Mouse (Mus musculus) hindbrain, embryonic 16.5 days (tissue): ENCODE measurements at regions not wholly inside any gene's neighbourhood (a gene's known extent, or its start where the extent isn't known, plus 50 kb on each side); places are given as distances from the start of the nearest gene placed in this dataset.

Experiments
- ATAC-seq: fragments of 200-750 bp; cut with Nextera tagmentation; 2 replicates; pipeline ENCODE4 v1.8.0; 2017; ENCODE audit warnings: moderate TSS enrichment, moderate library complexity
- H3K27ac ChIP-seq: fragments of 300-500 bp; sonication (generic); 2 replicates; pipeline ENCODE4 v1.5.1; 2014; ENCODE audit warnings: low read depth, mild to moderate bottlenecking, control low read depth, low read length, moderate library complexity
- H3K27me3 ChIP-seq: fragments of 300-500 bp; sonication (generic); replicated peaks from 2 replicates; pipeline ENCODE4 v1.6.1; 2014; ENCODE audit warnings: low read length; ENCODE audit not compliant: control insufficient read depth, insufficient read depth
- H3K36me3 ChIP-seq: fragments of 300-500 bp; sonication (generic); 2 replicates; pipeline ENCODE4 v1.6.1; 2014; ENCODE audit warnings: mild to moderate bottlenecking, low read length, moderate library complexity, mixed read lengths; ENCODE audit not compliant: control insufficient read depth, insufficient read depth
- H3K4me1 ChIP-seq: fragments of 300-500 bp; sonication (generic); 2 replicates; pipeline ENCODE4 v1.6.1; 2014; ENCODE audit warnings: low read depth, low read length; ENCODE audit not compliant: control insufficient read depth, insufficient read depth
- H3K4me2 ChIP-seq: fragments of 300-500 bp; sonication (generic); 2 replicates; pipeline ENCODE4 v1.6.1; 2014; ENCODE audit warnings: mild to moderate bottlenecking, low read length, control low read depth, moderate library complexity
- H3K4me3 ChIP-seq: fragments of 300-500 bp; sonication (generic); 2 replicates; pipeline ENCODE4 v1.5.1; 2014; ENCODE audit warnings: mild to moderate bottlenecking, low read length, control low read depth, moderate library complexity
- H3K9ac ChIP-seq: fragments of 300-500 bp; sonication (generic); 2 replicates; pipeline ENCODE4 v1.6.1; 2014; ENCODE audit warnings: low read depth, mild to moderate bottlenecking, control low read depth, low read length, moderate library complexity
- H3K9me3 ChIP-seq: fragments of 300-500 bp; sonication (generic); 2 replicates; pipeline ENCODE4 v1.6.1; 2014; ENCODE audit warnings: mild to moderate bottlenecking, low read length, moderate library complexity; ENCODE audit not compliant: control insufficient read depth
- WGBS: fragments of 180-500 bp; shearing (Covaris S2); extraction: QIAGEN DNeasy Blood & Tissue Kit; methylation state at CpG from one replicate; pipeline ENCODE4 v1.1.7; 2014; 5-methylcytosine and 5-hydroxymethylcytosine counted together

DNA sequence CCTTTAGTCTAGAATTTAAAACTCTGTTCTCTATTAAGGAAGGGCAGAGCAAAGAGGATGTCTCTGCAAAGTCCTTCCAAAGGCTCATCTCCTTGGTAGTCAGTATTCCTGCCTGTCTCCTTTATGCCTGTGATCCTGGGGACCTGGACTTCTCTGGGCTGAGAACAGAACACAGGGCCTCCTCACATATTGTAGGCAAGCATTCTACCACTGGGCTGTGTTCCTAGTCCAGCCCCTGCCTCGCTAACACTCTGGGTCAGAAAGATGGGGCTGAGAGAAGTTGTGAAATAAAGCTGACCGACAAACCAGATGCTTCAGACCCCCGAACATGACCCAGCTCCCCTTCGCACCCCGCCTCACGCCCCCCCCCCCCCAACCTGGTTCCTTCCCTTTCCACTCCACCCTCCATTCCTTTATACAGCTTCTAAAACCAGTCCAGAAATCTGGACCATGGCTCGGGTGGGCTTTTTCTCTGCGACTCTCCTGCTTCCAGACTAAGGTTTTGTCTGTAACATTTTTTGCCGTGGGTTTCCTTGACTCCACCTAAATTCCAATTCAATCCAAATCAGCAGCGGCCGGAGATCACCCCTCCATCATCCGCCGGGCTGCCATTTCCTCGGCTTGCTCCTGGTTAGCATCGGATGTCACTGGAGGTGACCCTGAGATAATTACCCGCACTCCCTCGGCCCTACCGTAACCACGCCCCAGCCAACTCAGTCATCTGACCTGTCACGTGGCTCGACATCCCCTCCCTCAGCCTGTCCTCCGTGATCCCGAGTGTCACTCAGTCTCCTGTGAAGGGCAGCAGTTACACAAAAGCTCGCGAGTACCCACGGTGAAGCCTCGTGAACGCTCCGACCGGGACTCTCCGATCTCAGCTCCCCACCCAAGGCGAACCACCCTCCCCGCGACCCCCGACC lies 89.3 kb upstream of the Synm start:
- peak overlapping the region; percentile 67 for H3K27ac ChIP-seq
- no peaks in the 10 kb centered on the region for H3K36me3 ChIP-seq
- no peaks in the 10 kb centered on the region for H3K9me3 ChIP-seq
- H3K4me3 ChIP-seq: peak overlapping the region; percentile 56
- 2% methylated on average over 35 of the region's 35 CpGs for WGBS
- peak overlapping the region; percentile 71 for H3K9ac ChIP-seq
- peaks cover 7% of the 10 kb centered on the region for H3K4me1 ChIP-seq
- peak overlapping the region; percentile 60 for H3K4me2 ChIP-seq
- ATAC-seq: peak; percentile 96
- no peaks in the 10 kb centered on the region for H3K27me3 ChIP-seq

DNA sequence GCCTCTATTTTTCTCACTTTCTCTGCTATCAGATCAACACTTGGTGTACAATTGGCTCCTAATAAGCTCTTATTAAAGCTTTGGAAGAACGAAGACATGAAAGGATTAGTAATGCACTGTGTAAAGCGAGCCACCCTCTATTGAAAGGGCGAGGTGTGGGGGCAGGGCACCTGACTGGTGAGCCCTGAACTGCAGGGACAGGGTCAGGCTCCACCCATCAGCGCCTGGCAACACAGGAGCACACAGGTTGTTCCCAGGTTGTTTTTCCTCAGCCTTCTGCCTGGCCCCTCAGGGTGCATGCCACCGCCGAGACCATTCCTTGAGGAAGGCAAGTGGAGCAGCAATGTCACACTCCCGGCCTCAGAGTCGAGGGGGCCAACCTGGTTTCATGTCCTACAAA lies 87.3 kb upstream of the Synm start:
- no peak overlapping the region for H3K4me3 ChIP-seq
- H3K9ac ChIP-seq: no peak overlapping the region; the same call in 1 of the 2 replicates
- ATAC-seq: no peak
- no peaks in the 10 kb centered on the region for H3K36me3 ChIP-seq
- 0 out of 2 replicates have a peak overlapping the region, but pooled peaks have one; percentile 17 for H3K27ac ChIP-seq
- no peaks in the 10 kb centered on the region for H3K9me3 ChIP-seq
- H3K4me1 ChIP-seq: peaks cover 7% of the 10 kb centered on the region
- H3K4me2 ChIP-seq: no peak overlapping the region
- WGBS: 11% methylated on average over 8 of the region's 8 CpGs
- H3K27me3 ChIP-seq: no peaks in the 10 kb centered on the region

DNA sequence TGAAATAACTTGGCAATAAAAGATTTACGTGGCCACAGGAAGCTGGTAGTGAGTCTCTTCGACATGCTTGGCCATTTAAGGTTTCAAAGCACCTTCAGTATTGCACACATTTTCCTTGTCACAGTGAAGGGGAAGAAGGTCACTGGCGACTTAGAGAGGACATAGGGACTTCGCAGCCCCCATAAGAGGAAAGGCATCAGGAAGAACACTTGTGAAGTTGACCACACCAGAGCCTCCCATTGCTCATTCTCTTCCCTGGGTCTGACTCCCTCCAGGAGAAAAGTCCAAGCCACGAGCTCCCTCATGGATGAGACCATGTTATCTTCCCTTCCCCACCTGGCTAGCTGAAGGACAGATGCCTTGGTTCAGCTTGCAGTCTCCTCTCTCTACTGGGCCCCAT lies 77.4 kb upstream of the Synm start:
- Histone ChIP-seq H3K4me1 (no peaks in the 10 kb centered on the region; the same call in 1 of the 2 replicates), H3K9me3 (no peaks in the 10 kb centered on the region; the same call in 1 of the 2 replicates), H3K27me3 (no peaks in the 10 kb centered on the region), H3K27ac (no peak overlapping the region), H3K4me3 (no peak overlapping the region), H3K36me3 (no peaks in the 10 kb centered on the region), H3K9ac (no peak overlapping the region), H3K4me2 (no peak overlapping the region)
- 95% methylated on average over 5 of the region's 5 CpGs for WGBS
- ATAC-seq: no peak

DNA sequence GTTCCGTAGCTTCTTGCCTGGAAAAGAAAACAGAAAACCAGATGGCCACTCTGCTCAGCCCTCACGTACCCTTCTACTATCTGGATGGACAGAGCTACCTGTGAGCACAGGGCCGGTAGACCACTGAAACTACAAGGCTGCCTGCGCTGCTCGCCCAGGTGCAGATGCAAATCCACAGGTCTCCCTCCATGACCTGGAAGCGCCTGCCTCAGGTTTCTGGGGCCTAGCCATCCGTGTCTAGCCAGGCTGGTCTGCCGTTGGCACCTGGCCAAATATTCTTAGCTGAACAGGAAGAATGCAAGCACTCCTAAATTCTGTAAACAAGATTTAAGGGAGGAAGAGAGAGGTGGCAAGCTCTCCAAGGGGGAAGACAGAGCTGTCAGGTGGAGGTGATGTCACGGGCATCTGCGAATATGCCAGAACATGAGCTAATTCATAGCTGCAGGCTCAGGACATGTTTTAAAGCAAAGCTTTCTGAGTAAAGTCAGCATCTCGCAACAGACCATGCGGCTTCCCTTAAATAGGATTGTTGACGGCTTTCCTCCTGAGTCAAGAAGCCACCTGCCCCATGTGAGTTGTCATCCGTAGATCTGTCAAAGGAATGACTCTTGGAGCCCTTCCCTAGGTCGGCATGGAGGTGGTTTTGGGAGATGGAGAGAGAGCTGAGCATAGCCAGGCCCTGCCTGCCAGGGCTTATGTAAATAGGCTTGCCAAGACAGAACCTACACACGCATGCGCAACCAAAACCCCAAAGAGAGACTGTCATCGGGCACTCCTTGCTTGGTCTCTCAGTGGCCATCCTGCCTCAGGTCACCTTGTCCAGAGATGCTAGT lies 76.8 kb upstream of the Synm start:
- no peaks in the 10 kb centered on the region for H3K27me3 ChIP-seq
- no peaks in the 10 kb centered on the region; the same call in 1 of the 2 replicates for H3K4me1 ChIP-seq
- no peaks in the 10 kb centered on the region; the same call in 1 of the 2 replicates for H3K9me3 ChIP-seq
- H3K4me3 ChIP-seq: no peak overlapping the region
- H3K27ac ChIP-seq: no peak overlapping the region
- H3K9ac ChIP-seq: no peak overlapping the region
- H3K4me2 ChIP-seq: no peak overlapping the region
- H3K36me3 ChIP-seq: no peaks in the 10 kb centered on the region
- WGBS: 82% methylated on average over 18 of the region's 18 CpGs
- no peak for ATAC-seq

DNA sequence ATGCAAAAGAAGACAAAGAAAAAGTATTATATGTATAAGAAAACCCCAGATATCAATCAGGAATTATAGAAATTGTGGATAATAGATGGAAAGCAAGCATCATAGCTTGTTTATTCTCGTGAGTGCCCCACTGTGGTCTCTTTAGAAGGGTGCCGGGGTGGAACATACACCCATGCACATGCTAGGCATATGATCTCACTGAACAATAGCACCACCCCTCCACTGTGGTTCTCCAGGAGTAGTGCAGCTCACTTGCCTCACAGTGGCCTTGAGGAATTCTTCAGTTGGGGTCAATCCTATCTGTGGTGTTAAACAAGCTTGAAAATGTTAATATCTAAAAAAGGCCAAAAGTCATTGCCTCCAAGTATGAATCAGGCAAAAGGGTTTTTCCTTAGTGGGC lies 72.2 kb upstream of the Synm start:
- Histone ChIP-seq H3K4me1 (no peaks in the 10 kb centered on the region; the same call in 1 of the 2 replicates), H3K27me3 (no peaks in the 10 kb centered on the region), H3K9ac (no peak overlapping the region), H3K27ac (no peak overlapping the region), H3K9me3 (no peaks in the 10 kb centered on the region; the same call in 1 of the 2 replicates), H3K4me2 (no peak overlapping the region), H3K36me3 (no peaks in the 10 kb centered on the region), H3K4me3 (no peak overlapping the region)
- no peak for ATAC-seq
- WGBS: 80% methylated on average over 2 of the region's 2 CpGs

DNA sequence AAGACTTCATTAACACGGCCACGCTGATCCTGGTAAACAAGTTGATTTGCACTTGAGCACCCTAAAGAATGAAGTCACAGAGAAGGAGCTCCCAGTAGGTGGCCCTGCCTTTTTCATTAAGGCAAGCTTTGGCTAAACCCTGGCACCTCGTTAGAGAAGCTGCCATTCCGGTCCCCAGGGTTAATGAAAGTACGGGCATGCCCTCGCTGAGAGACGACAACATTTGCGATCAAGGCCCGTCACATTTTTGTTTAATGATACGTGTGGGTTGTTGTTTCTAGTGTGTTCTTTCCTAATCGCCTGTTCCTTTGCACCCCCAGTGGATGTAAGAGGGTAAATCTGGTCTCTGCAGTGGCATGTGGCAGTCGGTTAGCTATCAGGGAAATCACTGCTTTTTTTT lies 67.8 kb upstream of the Synm start:
- H3K9ac ChIP-seq: no peak overlapping the region
- H3K27me3 ChIP-seq: no peaks in the 10 kb centered on the region
- no peak overlapping the region for H3K27ac ChIP-seq
- H3K9me3 ChIP-seq: no peaks in the 10 kb centered on the region
- 55% methylated on average over 12 of the region's 12 CpGs for WGBS
- no peak overlapping the region for H3K4me3 ChIP-seq
- no peaks in the 10 kb centered on the region for H3K36me3 ChIP-seq
- H3K4me1 ChIP-seq: no peaks in the 10 kb centered on the region
- H3K4me2 ChIP-seq: no peak overlapping the region
- no peak for ATAC-seq

DNA sequence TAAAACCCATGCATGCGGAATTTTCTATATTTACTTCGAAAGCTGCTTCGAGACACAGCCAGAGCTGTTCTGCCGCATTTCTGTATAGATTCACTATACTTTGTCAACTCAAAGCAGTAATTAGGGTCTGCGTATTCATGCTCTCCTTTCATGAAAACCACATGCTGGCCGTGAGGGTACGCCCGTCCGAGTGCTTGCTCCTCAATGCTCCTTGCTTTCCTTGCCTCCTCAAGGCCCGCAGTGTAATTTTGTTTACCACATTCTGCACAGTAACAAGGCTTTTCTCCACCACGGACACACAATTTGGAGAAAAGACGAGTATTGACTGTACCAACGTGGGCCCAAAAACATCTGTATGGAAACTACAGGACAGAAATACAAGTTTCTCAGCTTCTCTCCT lies 67.4 kb upstream of the Synm start:
- no peaks in the 10 kb centered on the region for H3K9me3 ChIP-seq
- ATAC-seq: no peak
- WGBS: 77% methylated on average over 13 of the region's 13 CpGs
- H3K9ac ChIP-seq: no peak overlapping the region
- no peaks in the 10 kb centered on the region for H3K36me3 ChIP-seq
- no peak overlapping the region for H3K27ac ChIP-seq
- H3K4me2 ChIP-seq: no peak overlapping the region
- no peaks in the 10 kb centered on the region for H3K4me1 ChIP-seq
- H3K27me3 ChIP-seq: no peaks in the 10 kb centered on the region
- no peak overlapping the region for H3K4me3 ChIP-seq

DNA sequence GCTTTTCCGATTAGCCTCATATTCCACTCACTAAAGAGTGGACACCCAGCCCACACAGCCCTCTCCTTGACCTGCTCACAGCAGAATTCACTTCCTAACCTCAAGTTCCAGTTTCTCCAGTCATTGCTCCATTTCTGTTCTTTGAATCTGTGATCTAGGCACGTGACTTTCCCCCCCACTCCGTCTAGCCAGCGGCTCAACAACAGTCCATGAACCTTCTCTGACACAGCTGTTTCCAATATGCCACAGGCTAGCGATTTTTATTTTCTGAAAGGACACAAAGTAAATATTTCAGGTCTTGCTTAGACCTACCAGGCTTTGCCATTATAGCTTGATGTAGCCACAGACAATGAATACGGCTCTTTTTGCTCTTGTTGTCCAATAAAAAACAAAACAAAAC lies 66.8 kb upstream of the Synm start:
- H3K36me3 ChIP-seq: no peaks in the 10 kb centered on the region
- no peak overlapping the region for H3K4me2 ChIP-seq
- no peak overlapping the region for H3K4me3 ChIP-seq
- no peaks in the 10 kb centered on the region for H3K27me3 ChIP-seq
- no peak overlapping the region for H3K9ac ChIP-seq
- WGBS: 84% methylated on average over 6 of the region's 6 CpGs
- no peak for ATAC-seq
- no peaks in the 10 kb centered on the region for H3K4me1 ChIP-seq
- H3K27ac ChIP-seq: no peak overlapping the region
- no peaks in the 10 kb centered on the region for H3K9me3 ChIP-seq

DNA sequence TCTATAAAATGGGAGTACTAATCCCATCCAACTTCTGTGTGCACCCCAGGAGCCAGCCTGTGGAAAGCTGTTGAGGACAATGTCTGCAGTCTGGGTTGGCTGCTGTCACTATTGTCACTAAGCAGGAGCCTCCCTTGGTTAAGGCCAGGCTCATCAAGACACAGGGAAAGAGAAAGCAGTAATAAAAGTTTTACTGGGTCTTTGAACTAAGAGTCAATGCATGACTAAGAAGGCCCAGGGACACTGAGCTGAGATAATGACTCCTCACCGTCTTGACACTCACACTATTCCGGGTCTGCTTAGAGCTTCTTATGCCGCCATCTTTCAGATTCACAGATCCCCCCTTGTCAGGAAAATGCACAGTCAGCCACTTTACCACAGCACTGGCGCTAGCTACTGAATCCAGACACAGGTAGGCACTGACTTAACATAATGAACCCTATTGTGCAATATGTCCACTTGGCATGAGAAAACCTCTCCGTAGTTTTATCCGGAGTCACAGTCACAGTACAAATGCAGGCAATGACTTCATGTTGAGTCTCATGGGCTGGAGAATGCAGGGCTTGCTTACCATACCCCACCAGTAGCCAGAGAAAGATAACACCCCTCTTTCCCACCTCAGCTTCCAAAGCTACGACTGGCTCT lies 66.2 kb upstream of the Synm start:
- no peak for ATAC-seq
- 83% methylated on average over 7 of the region's 7 CpGs for WGBS

More for the DNA sequence above, 66.2 kb upstream of the Synm start:
- no peak overlapping the region for H3K27ac ChIP-seq
- no peaks in the 10 kb centered on the region for H3K36me3 ChIP-seq
- H3K9ac ChIP-seq: no peak overlapping the region
- H3K4me3 ChIP-seq: no peak overlapping the region
- H3K27me3 ChIP-seq: no peaks in the 10 kb centered on the region
- H3K9me3 ChIP-seq: no peaks in the 10 kb centered on the region
- H3K4me2 ChIP-seq: no peak overlapping the region
- H3K4me1 ChIP-seq: no peaks in the 10 kb centered on the region
